Mouse (Mus musculus): ENCODE measurements at regions not wholly inside any gene's neighbourhood (a gene's known extent, or its start where the extent isn't known, plus 50 kb on each side); places are given as distances from the start of the nearest gene placed in this dataset.

GRCm38 (mm10) chr8:4934551-4934950 lies 155.2 kb upstream of the Shcbp1 start:
- DNase-seq: no peak

- no peak for DNase-seq
These were observed 154.7 kb upstream of the Shcbp1 start for GRCm38 (mm10) chr8:4934035-4934434.

GRCm38 (mm10) chr8:4916447-4916846 lies 137.1 kb upstream of the Shcbp1 start:
- DNase-seq: no peak

GRCm38 (mm10) chr8:4895046-4895445 lies 115.7 kb upstream of the Shcbp1 start:
- DNase-seq: peak; percentile 91

- peak; percentile 71 for DNase-seq
These were observed 89.4 kb upstream of the Shcbp1 start for GRCm38 (mm10) chr8:4868761-4869160.

- peak; percentile 83 for DNase-seq
These were observed 59.7 kb upstream of the Shcbp1 start for GRCm38 (mm10) chr8:4839087-4839486.

- no peak for DNase-seq
These were observed 59.2 kb upstream of the Shcbp1 start for GRCm38 (mm10) chr8:4838527-4838926.

GRCm38 (mm10) chr8:4837719-4838118 lies 58.4 kb upstream of the Shcbp1 start:
- peak; percentile 75 for DNase-seq

GRCm38 (mm10) chr8:4836651-4837050 lies 57.3 kb upstream of the Shcbp1 start:
- peak; percentile 26 for DNase-seq
